Mouse (Mus musculus): ENCODE results near the gene Olfr99. TPM values are rescaled to one million over a fixed set of nuclear protein-coding genes. Genes with fewer than 3 reads are reported as not detected.

Olfr99 gene
- not detected in 2 replicates for polyA plus RNA-seq (2015; fragmentation: Nextera tagmentation; extraction: Ambion mirVana)

- no peak within 1 kb of the TSS for H3K9ac ChIP-seq (replicated peaks)
- no peak within 1 kb of the TSS for H3K4me2 ChIP-seq (ENCODE audit: low read depth, low read length)
- TF ChIP-seq EP300 (IDR thresholded peaks at IDR 0.05; ENCODE audit: low read depth), result no peak
- no peak for TF ChIP-seq CTCF (IDR thresholded peaks at IDR 0.05; ENCODE audit: low read depth)
- WGBS (ENCODE audit: insufficient replicate concordance), result 70% methylated on average over 1 of the region's 1 CpGs
- H3K27me3 ChIP-seq (ENCODE audit: insufficient read depth, low read length), result no peaks in the 10 kb centered on the region
- H3K27ac ChIP-seq (ENCODE audit: low read depth), result no peak within 1 kb of the TSS
- no peak for DNase-seq
- no peaks in the 10 kb centered on the region for H3K36me3 ChIP-seq (replicated peaks; ENCODE audit: insufficient read depth, low read length)
- ATAC-seq, result no peak
- no peak within 1 kb of the TSS for H3K4me3 ChIP-seq (ENCODE audit: low read depth, low read length)
- H3K9me3 ChIP-seq (ENCODE audit: low read length), result no peaks in the 10 kb centered on the region
- no peaks in the 10 kb centered on the region for H3K4me1 ChIP-seq (ENCODE audit: insufficient read depth)
Observed at GRCm38 (mm10) chr17:37283360-37283759, at the start of gene Olfr99. Olfr99 (minus strand) TSS chr17:37283460.

GRCm38 (mm10) chr17:37316954-37317353 lies 33.7 kb upstream of the Olfr99 start, which contains the start of gene Olfr102:
Olfr102 (minus strand) TSS chr17:37317054.
- H3K36me3 ChIP-seq (replicated peaks; ENCODE audit: insufficient read depth, low read length), result no peaks in the 10 kb centered on the region
- ATAC-seq, result no peak
- no peak for DNase-seq
- no peak within 1 kb of the TSS for H3K27ac ChIP-seq (ENCODE audit: low read depth)
- TF ChIP-seq EP300 (IDR thresholded peaks at IDR 0.05; ENCODE audit: low read depth), result no peak
- TF ChIP-seq CTCF (IDR thresholded peaks at IDR 0.05; ENCODE audit: low read depth), result no peak
- H3K27me3 ChIP-seq (ENCODE audit: insufficient read depth, low read length), result no peaks in the 10 kb centered on the region
- no peak within 1 kb of the TSS for H3K4me3 ChIP-seq (ENCODE audit: low read depth, low read length)
- H3K4me2 ChIP-seq (ENCODE audit: low read depth, low read length), result no peak within 1 kb of the TSS
- H3K9me3 ChIP-seq (ENCODE audit: low read length), result no peaks in the 10 kb centered on the region
- H3K4me1 ChIP-seq (ENCODE audit: insufficient read depth), result no peaks in the 10 kb centered on the region
- H3K9ac ChIP-seq (replicated peaks), result no peak within 1 kb of the TSS

GRCm38 (mm10) chr17:37310146-37310699 lies 27.0 kb upstream of the Olfr99 start:
- no peak for TF ChIP-seq CTCF (IDR thresholded peaks at IDR 0.05; ENCODE audit: low read depth)
- TF ChIP-seq EP300 (IDR thresholded peaks at IDR 0.05; ENCODE audit: low read depth), result no peak
- ATAC-seq (no peak), DNase-seq (no peak)
- Histone ChIP-seq H3K27ac (ENCODE audit: low read depth) (no peak overlapping the region), H3K4me3 (ENCODE audit: low read depth, low read length) (no peak overlapping the region), H3K9me3 (ENCODE audit: low read length) (no peaks in the 10 kb centered on the region), H3K4me2 (ENCODE audit: low read depth, low read length) (no peak overlapping the region), H3K9ac (replicated peaks) (no peak overlapping the region), H3K27me3 (ENCODE audit: insufficient read depth, low read length) (no peaks in the 10 kb centered on the region), H3K4me1 (ENCODE audit: insufficient read depth) (no peaks in the 10 kb centered on the region), H3K36me3 (replicated peaks; ENCODE audit: insufficient read depth, low read length) (no peaks in the 10 kb centered on the region)
- WGBS (ENCODE audit: insufficient replicate concordance), result 38% methylated on average over 2 of the region's 2 CpGs

- Histone ChIP-seq H3K36me3 (replicated peaks; ENCODE audit: insufficient read depth, low read length) (no peaks in the 10 kb centered on the region), H3K4me1 (ENCODE audit: insufficient read depth) (no peaks in the 10 kb centered on the region), H3K9ac (replicated peaks) (no peak overlapping the region), H3K4me3 (ENCODE audit: low read depth, low read length) (no peak overlapping the region), H3K27me3 (ENCODE audit: insufficient read depth, low read length) (no peaks in the 10 kb centered on the region), H3K9me3 (ENCODE audit: low read length) (no peaks in the 10 kb centered on the region), H3K4me2 (ENCODE audit: low read depth, low read length) (no peak overlapping the region), H3K27ac (ENCODE audit: low read depth) (no peak overlapping the region)
- 37% methylated on average over 4 of the region's 4 CpGs for WGBS (ENCODE audit: insufficient replicate concordance)
- TF ChIP-seq EP300 (IDR thresholded peaks at IDR 0.05; ENCODE audit: low read depth), result no peak
- TF ChIP-seq CTCF (IDR thresholded peaks at IDR 0.05; ENCODE audit: low read depth), result no peak
- no peak for DNase-seq
- no peak for ATAC-seq
Observed at GRCm38 (mm10) chr17:37308483-37308882, 25.2 kb upstream of the Olfr99 start.

GRCm38 (mm10) chr17:37304213-37304612 lies 21.0 kb upstream of the Olfr99 start, which contains the start of gene Olfr101:
Olfr101 (minus strand) TSS chr17:37304313.
- ATAC-seq, result no peak
- 63% methylated on average over 4 of the region's 4 CpGs for WGBS (ENCODE audit: insufficient replicate concordance)
- H3K9ac ChIP-seq (replicated peaks), result no peak within 1 kb of the TSS

GRCm38 (mm10) chr17:37280331-37280730 lies 2.9 kb downstream of the Olfr99 start:
- Histone ChIP-seq H3K27ac (ENCODE audit: low read depth) (no peak overlapping the region), H3K4me2 (ENCODE audit: low read depth, low read length) (no peak overlapping the region), H3K9me3 (ENCODE audit: low read length) (no peaks in the 10 kb centered on the region), H3K9ac (replicated peaks) (no peak overlapping the region), H3K27me3 (ENCODE audit: insufficient read depth, low read length) (no peaks in the 10 kb centered on the region), H3K4me3 (ENCODE audit: low read depth, low read length) (no peak overlapping the region), H3K4me1 (ENCODE audit: insufficient read depth) (no peaks in the 10 kb centered on the region), H3K36me3 (replicated peaks; ENCODE audit: insufficient read depth, low read length) (no peaks in the 10 kb centered on the region)
- no peak for ATAC-seq
- WGBS (ENCODE audit: insufficient replicate concordance), result 70% methylated on average over 1 of the region's 1 CpGs
- TF ChIP-seq EP300 (IDR thresholded peaks at IDR 0.05; ENCODE audit: low read depth) (no peak), CTCF (IDR thresholded peaks at IDR 0.05; ENCODE audit: low read depth) (no peak)
- no peak for DNase-seq

More at GRCm38 (mm10) chr17:37304213-37304612, 21.0 kb upstream of the Olfr99 start, which contains the start of gene Olfr101:
- no peak for TF ChIP-seq CTCF (IDR thresholded peaks at IDR 0.05; ENCODE audit: low read depth)
- no peak for TF ChIP-seq EP300 (IDR thresholded peaks at IDR 0.05; ENCODE audit: low read depth)
- H3K27ac ChIP-seq (ENCODE audit: low read depth), result no peak within 1 kb of the TSS
- no peak for DNase-seq
- no peaks in the 10 kb centered on the region for H3K4me1 ChIP-seq (ENCODE audit: insufficient read depth)
- no peak within 1 kb of the TSS for H3K4me2 ChIP-seq (ENCODE audit: low read depth, low read length)
- H3K4me3 ChIP-seq (ENCODE audit: low read depth, low read length), result no peak within 1 kb of the TSS
- no peaks in the 10 kb centered on the region for H3K36me3 ChIP-seq (replicated peaks; ENCODE audit: insufficient read depth, low read length)
- H3K9me3 ChIP-seq (ENCODE audit: low read length), result no peaks in the 10 kb centered on the region
- no peaks in the 10 kb centered on the region for H3K27me3 ChIP-seq (ENCODE audit: insufficient read depth, low read length)

Measured in liver, postnatal 0 days (tissue).